Mouse (Mus musculus): ENCODE measurements around the gene Atp8b3.

GRCm38 (mm10) chr10:80566375-80567092 is 27.6 kb upstream of the Atp8b3 start:
- TF ChIP-seq POLR2A (IDR thresholded peaks at IDR 0.05; ENCODE audit: borderline replicate concordance, extremely low read depth, insufficient read depth, insufficient read length, poor library complexity, severe bottlenecking) (no peak), CTCF (IDR thresholded peaks at IDR 0.05; ENCODE audit: borderline replicate concordance, extremely low read depth, insufficient read depth, insufficient read length) (peak; percentile 93)

Measured in brain, embryonic 14.5 days (tissue).